Mouse (Mus musculus) adrenal gland, adult (tissue): ENCODE measurements around the gene Itpr2.

Experiments
- DNase-seq, 2 experiments: peaks; one replicate each; pipeline ENCODE4 v3.0.0; 2022 to 2023; ENCODE audit warnings: low spot score in 1 of 2; ENCODE audit not compliant: inconsistent age in 2 of 2

Itpr2 gene

DNA sequence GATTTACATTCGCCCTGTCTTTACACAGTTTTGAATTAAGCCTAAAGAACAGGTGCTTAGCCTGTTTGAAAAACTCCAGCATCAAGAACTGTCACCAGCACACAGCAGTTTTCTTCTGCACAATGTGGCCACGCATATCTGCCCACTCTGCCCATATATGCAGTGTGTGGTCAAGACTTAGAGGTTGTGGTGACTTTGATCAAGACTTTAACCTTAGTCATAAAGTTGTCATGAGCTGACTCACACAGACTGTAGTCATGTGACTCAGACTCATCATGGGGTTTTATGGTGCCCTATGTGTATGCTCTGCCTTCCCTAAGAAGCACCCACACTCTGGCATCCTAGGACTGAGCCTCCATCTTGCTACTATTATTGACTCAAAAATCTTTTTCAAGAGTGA, 316.5 kb downstream of the Itpr2 start:
- DNase-seq, result no peak

DNA sequence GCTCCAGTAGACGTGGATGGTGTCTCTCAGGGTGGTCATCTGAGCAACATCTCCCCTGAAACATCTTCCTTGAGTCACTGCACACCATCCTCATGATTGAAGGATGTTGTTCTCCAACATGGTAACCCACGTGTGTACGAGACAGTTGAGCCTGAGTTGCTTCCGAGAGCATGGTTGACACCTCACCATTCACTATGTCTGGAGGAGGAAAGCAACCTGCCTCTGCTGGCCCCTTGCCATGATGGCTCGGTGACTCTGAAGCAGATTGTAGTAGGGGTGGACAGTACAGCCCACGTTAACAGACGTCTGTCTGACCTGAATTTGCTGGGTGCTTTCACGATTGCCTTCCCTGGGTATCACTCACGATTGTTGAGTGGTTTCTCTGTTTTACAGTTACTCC, 317.3 kb downstream of the Itpr2 start:
- DNase-seq, result no peak

- DNase-seq, result no peak
Observed at GRCm38 (mm10) chr6:146174644-146175250, 327.3 kb downstream of the Itpr2 start.

DNA sequence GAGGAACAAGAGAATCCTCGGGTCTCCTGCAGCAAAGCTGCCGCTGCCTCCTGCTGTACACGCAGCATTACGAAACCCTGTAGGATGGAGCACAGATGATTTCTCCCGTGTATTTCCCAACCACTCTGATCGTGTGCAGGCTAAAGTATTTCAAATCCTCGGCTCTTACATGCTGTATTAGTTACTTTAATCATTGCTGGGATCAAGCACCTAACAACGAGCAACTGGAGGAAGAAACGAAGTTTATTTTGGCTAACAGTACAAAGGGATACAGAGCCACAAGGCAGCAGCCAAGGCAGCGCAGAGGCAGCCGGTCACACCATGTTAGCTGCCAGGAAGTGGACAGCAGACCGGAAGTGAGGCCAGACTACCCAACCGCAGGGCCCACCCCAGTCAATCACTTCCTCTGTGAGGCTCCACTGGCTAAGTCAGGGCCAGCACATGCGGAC, 331.4 kb downstream of the Itpr2 start:
- peak; percentile 32 to 60 for DNase-seq

GRCm38 (mm10) chr6:146167207-146167606, 334.8 kb downstream of the Itpr2 start:
- no peak for DNase-seq

DNA sequence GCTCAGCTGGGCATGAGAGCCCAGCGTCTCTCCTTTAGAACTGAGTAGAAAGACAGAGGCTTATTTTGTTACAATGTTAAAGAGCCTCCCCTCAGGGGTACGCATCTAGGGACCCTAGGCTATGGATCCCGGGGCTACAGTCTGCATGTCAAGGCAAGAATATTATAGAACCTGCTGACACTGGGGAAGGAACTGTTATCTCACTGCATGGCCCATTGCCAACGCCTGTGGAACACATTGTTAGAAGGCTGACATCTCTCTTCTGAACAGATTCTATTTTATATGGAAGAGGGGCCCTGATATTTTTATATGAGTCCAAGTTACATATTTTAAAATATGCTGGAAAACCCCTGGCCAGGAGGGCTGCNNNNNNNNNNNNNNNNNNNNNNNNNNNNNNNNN, 342.4 kb downstream of the Itpr2 start:
- peak in 1 of 2 experiments; percentile 23 for DNase-seq

DNA sequence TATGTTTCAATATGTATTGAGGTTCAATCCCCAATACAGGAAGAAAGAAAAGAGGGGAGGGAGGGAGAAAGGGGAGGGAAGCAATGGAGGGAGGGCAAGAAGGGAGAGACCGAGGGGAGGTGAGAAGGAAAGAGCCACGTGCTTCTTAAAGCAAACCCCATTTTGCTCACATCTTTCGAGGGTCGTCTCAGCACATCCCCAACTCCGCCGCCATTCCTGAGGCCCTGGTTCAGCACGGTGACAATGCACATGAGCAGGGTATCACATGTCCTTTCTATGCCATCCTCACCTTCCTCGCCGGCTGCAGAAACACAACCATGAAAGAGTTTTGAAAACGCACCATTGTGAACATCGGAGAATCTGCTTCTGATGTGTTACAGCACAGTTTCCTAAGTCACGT, 343.3 kb downstream of the Itpr2 start:
- DNase-seq, result no peak

- DNase-seq, result peak; percentile 27 to 61
Observed at GRCm38 (mm10) chr6:146157983-146158535, 344.0 kb downstream of the Itpr2 start.

- no peak for DNase-seq
Observed at GRCm38 (mm10) chr6:146157099-146157498, 344.9 kb downstream of the Itpr2 start.

DNA sequence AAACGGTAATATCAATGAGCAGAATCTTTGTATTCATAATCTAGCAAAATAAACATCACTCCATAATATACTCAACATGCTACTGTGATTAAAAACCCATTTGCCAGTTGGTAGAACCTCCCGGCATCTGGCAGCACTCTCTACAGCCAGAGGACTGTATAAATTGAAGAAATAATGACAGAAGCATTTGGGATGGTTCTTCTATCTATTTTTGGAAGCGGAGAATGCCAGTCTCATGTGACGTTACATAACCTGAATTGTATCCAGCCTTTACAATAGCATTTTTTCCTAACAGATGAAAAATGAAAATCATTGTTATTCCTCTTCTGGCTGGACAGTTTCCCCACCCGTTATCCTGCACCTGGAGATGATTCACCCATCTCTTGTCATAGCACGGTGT, 345.5 kb downstream of the Itpr2 start:
- DNase-seq, result no peak

- no peak for DNase-seq
Observed at GRCm38 (mm10) chr6:146155156-146155734, 346.8 kb downstream of the Itpr2 start.

- no peak for DNase-seq
Observed at GRCm38 (mm10) chr6:146152843-146153242, 349.2 kb downstream of the Itpr2 start.

GRCm38 (mm10) chr6:146140966-146141585, 360.9 kb downstream of the Itpr2 start:
- peak in 1 of 2 experiments; percentile 69 for DNase-seq

DNA sequence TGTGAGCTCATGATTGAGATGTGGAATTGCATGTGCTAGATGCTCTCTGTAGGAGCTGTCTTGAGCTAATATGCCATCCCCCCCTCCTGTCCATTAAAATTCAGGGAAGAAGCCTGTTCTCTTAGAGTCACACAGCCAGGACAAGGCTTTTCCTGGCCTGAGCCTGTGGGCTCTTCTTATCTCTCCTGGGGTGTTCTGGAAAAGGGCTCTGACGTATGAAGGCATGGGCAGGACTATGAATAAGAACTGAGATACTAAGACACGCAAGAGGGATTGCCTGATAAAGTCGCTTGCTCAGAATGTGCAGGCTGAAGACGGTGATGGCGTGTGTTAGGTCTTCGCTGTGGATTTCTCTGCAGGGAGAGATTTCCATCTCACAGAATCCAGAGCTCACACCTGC, 361.9 kb downstream of the Itpr2 start:
- DNase-seq, result no peak

DNA sequence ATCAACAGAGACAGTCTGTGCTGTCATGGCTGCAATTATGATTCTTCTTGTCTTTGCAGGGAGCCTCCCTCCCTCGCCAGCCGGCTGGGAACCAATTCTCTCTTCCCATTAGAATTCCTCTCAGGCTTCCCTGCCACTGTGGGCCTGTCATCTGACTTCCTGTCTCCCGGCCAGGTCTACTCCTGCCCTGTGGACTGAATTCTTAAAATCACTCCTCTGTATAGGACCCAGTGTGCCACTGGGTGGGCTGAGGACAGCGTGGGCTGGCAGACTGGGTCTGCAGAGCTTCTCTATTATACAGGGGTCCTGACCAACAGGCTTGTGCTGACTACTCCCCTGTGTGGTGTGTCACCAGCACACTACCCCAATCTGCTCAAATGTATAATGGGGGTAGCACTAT, 365.4 kb downstream of the Itpr2 start:
- DNase-seq, result no peak

GRCm38 (mm10) chr6:146136244-146136643, 365.8 kb downstream of the Itpr2 start:
- no peak for DNase-seq

DNA sequence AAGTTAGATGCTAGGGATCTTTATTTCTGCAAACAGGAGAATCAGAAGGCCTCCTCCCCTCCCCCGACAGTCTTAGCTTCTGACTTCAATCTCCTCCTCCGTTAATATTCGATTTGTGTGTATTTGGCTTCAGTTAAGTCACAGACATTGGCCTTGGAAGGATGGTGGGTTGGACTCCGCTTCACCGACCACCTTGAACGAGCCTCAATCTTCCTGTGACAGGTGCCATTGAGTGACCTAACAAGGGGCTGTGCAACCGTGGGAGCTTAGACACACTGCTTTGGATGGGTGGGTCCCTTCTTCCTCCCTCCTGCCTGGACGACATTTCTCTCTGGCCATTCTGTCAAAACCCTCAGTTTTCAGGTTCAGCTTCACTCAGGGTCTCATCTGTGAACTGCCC, 366.7 kb downstream of the Itpr2 start:
- DNase-seq, result no peak

- DNase-seq, result no peak
Observed at GRCm38 (mm10) chr6:146133921-146134320, 368.1 kb downstream of the Itpr2 start.

GRCm38 (mm10) chr6:146129066-146129465, 373.0 kb downstream of the Itpr2 start:
- DNase-seq, result no peak

DNA sequence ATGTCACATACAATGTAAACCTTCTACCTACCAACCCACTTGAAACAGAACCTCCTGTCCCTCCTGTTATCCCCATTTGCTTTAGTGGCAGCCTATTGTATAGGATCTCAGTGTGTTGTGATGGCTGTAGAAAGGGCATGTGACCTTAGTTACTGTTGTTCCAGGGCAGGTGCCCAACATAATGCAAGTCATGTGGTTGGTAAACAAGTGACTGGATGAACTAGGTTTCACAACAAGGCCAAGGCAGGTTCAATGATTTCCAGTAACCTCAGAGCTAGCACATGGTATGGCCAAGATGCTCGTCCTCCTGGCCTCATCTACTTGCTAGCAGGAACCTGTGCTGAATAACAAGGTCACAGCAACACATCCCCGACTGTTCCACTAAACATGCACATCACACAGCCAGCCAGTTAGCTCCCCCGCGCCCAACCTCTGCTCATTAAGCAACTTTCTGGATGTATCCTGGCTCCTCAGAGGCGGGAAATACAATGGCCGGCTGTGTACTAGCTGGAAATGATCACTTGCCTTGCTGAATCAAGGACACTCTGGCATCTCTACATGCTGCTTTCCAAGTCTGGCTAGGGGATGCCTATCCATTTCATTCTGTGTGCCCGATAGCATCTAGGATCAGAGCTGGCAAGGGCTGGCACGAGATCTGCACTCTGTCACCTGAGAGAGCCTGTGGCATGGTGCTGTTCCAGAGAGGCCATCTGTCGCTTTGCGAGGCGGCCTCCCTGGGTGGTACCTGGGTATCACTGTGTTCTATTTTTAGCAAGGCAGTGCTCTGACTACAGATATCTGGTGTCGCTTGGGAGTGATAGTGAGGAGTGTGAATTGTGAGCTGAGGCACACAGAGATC, 375.0 kb downstream of the Itpr2 start:
- DNase-seq, result no peak

DNA sequence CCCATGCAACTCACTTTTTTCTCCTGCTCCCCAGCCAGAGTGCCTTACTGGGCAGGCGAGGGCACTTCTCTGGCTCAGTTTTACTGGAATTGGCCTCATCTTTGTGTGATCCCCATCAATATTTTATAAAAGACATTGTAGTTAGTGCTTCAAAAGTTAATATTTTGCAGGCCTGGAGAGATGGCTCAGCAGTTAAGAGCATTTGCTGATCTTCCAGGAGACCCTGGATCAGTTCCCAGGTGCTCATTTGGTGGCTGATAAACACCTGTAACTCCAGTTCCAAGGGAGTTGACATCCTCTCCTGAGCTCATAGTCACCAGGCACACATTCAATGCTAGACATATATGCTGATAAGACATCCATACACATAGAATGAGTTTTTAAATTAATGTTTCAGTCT, 376.4 kb downstream of the Itpr2 start:
- DNase-seq, result no peak
